In genomic region chr15:26717952-26718351, GRCm38 (mm10) we compare ENCODE assay signal across 10 mouse cellular contexts.
DNase-seq lines count a peak whose midpoint lies in the region; ATAC-seq and TF ChIP-seq lines count a peak whose summit lies in the region.
"Had no signal": no experiment of that assay in that cellular context is flagged by ENCODE, and none has a peak within 500 bp of the region (broad histone marks: within the 10 kb centered on the region; RNA-seq: fewer than 3 reads in every experiment).

No protein-coding gene starts in this region.

- H3K27me3 ChIP-seq in intestine, embryonic 15.5 days (replicated peaks): no peaks in the 10 kb centered on the region
- no peaks in the 10 kb centered on the region for H3K27me3 ChIP-seq in intestine, embryonic 16.5 days (replicated peaks; ENCODE audit: control insufficient read depth, insufficient read depth, low read length)
- no peaks in the 10 kb centered on the region for H3K27me3 ChIP-seq in embryonic facial prominence, embryonic 12.5 days
- no peaks in the 10 kb centered on the region for H3K27me3 ChIP-seq in limb, embryonic 14.5 days (ENCODE audit: control insufficient read depth, insufficient read depth, low read length)
- no peaks in the 10 kb centered on the region for H3K27me3 ChIP-seq in liver, embryonic 12.5 days (replicated peaks)

- peak; percentile 80 for DNase-seq in adrenal gland, adult 2 months
- no peak for DNase-seq in limb, embryonic 14.5 days (ENCODE audit: low spot score)
- no peak for DNase-seq in cerebellum, postnatal 4 days (ENCODE audit: low spot score in 2 of 2)
- DNase-seq: kidney, adult 18-20 months; thymus, postnatal 25 days had no signal

- WGBS in intestine, embryonic 15.5 days: 37% methylated on average over 7 of the region's 7 CpGs
- WGBS in intestine, embryonic 16.5 days: 48% methylated on average over 7 of the region's 7 CpGs
- WGBS in embryonic facial prominence, embryonic 12.5 days: 42% methylated on average over 7 of the region's 7 CpGs
- 17% methylated on average over 7 of the region's 7 CpGs for WGBS in limb, embryonic 14.5 days
- WGBS in liver, embryonic 12.5 days (ENCODE audit: insufficient replicate concordance): 35% methylated on average over 7 of the region's 7 CpGs

- no peak overlapping the region for H3K9ac ChIP-seq in intestine, embryonic 15.5 days
- H3K9ac ChIP-seq in intestine, embryonic 16.5 days (ENCODE audit: low read depth, low read length): no peak overlapping the region
- no peak overlapping the region for H3K9ac ChIP-seq in embryonic facial prominence, embryonic 12.5 days
- H3K9ac ChIP-seq in limb, embryonic 14.5 days (ENCODE audit: low read depth, low read length, severe bottlenecking): no peak overlapping the region
- no peak overlapping the region for H3K9ac ChIP-seq in liver, embryonic 12.5 days

- peaks cover 7% of the 10 kb centered on the region for H3K4me1 ChIP-seq in intestine, embryonic 15.5 days (replicated peaks)
- H3K4me1 ChIP-seq in intestine, embryonic 16.5 days (ENCODE audit: control insufficient read depth, insufficient read depth, low read length): peaks cover 6% of the 10 kb centered on the region; the same call in 1 of the 2 replicates
- peaks cover 24% of the 10 kb centered on the region for H3K4me1 ChIP-seq in embryonic facial prominence, embryonic 12.5 days
- peaks cover 28% of the 10 kb centered on the region for H3K4me1 ChIP-seq in limb, embryonic 14.5 days (ENCODE audit: control insufficient read depth, insufficient read depth, low read length)
- H3K4me1 ChIP-seq in liver, embryonic 12.5 days: 0 out of 2 replicates have a peak, but pooled peaks cover 4% of the 10 kb centered on the region

- no peak for ATAC-seq in intestine, embryonic 15.5 days
- no peak for ATAC-seq in intestine, embryonic 16.5 days
- ATAC-seq in embryonic facial prominence, embryonic 12.5 days (ENCODE audit: insufficient number of reproducible peaks, insufficient read depth, low FRiP score, low TSS enrichment): no peak
- ATAC-seq in limb, embryonic 14.5 days (ENCODE audit: low FRiP score, low read depth): no peak
- no peak for ATAC-seq in activated CD4-positive, CD25-positive, alpha-beta regulatory T cell, adult 4 months
- no peak for ATAC-seq in liver, embryonic 12.5 days

- H3K4me3 ChIP-seq in intestine, embryonic 15.5 days (replicated peaks): no peak overlapping the region
- no peak overlapping the region for H3K4me3 ChIP-seq in intestine, embryonic 16.5 days (ENCODE audit: low read length)
- no peak overlapping the region for H3K4me3 ChIP-seq in embryonic facial prominence, embryonic 12.5 days
- no peak overlapping the region for H3K4me3 ChIP-seq in limb, embryonic 14.5 days (replicated peaks; ENCODE audit: low read length)
- H3K4me3 ChIP-seq in liver, embryonic 12.5 days: no peak overlapping the region

- H3K27ac ChIP-seq in intestine, embryonic 15.5 days: peak overlapping the region; percentile 13; the same call in 1 of the 2 replicates
- no peak overlapping the region; the same call in 1 of the 2 replicates for H3K27ac ChIP-seq in intestine, embryonic 16.5 days (ENCODE audit: low read length)
- peak overlapping the region; percentile 73 for H3K27ac ChIP-seq in embryonic facial prominence, embryonic 12.5 days
- 0 out of 2 replicates have a peak overlapping the region, but pooled peaks have one; percentile 3 for H3K27ac ChIP-seq in limb, embryonic 14.5 days (replicated peaks; ENCODE audit: low read depth, low read length)
- H3K27ac ChIP-seq in liver, embryonic 12.5 days: no peak overlapping the region

- H3K9me3 ChIP-seq in intestine, embryonic 15.5 days: no peaks in the 10 kb centered on the region
- H3K9me3 ChIP-seq in intestine, embryonic 16.5 days (ENCODE audit: control insufficient read depth, low read length): no peaks in the 10 kb centered on the region
- H3K9me3 ChIP-seq in embryonic facial prominence, embryonic 12.5 days: no peaks in the 10 kb centered on the region
- no peaks in the 10 kb centered on the region for H3K9me3 ChIP-seq in limb, embryonic 14.5 days (ENCODE audit: control insufficient read depth, low read length)
- H3K9me3 ChIP-seq in liver, embryonic 12.5 days (replicated peaks): no peaks in the 10 kb centered on the region

- TF ChIP-seq POLR2A in limb, embryonic 14.5 days (IDR thresholded peaks at IDR 0.05; ENCODE audit: borderline replicate concordance, extremely low read depth, insufficient read depth, insufficient read length): no peak

- H3K4me2 ChIP-seq in intestine, embryonic 15.5 days (replicated peaks): no peak overlapping the region
- no peak overlapping the region for H3K4me2 ChIP-seq in intestine, embryonic 16.5 days (ENCODE audit: low read depth, low read length)
- no peak overlapping the region for H3K4me2 ChIP-seq in embryonic facial prominence, embryonic 12.5 days (replicated peaks)
- 0 out of 2 replicates have a peak overlapping the region, but pooled peaks have one; percentile 7 for H3K4me2 ChIP-seq in limb, embryonic 14.5 days (replicated peaks; ENCODE audit: low read depth, low read length, severe bottlenecking)
- H3K4me2 ChIP-seq in liver, embryonic 12.5 days: no peak overlapping the region

- no peaks in the 10 kb centered on the region for H3K36me3 ChIP-seq in intestine, embryonic 15.5 days
- H3K36me3 ChIP-seq in intestine, embryonic 16.5 days (ENCODE audit: control insufficient read depth, insufficient read depth, low read length): no peaks in the 10 kb centered on the region
- no peaks in the 10 kb centered on the region for H3K36me3 ChIP-seq in embryonic facial prominence, embryonic 12.5 days
- no peaks in the 10 kb centered on the region for H3K36me3 ChIP-seq in limb, embryonic 14.5 days (ENCODE audit: control insufficient read depth, insufficient read depth, low read length)
- H3K36me3 ChIP-seq in liver, embryonic 12.5 days: no peaks in the 10 kb centered on the region

Comparison
In these comparisons a context has a peak if more than half of its experiments do, and no peak if none do; other contexts are left out.
1. H3K27ac ChIP-seq: peak in intestine, embryonic 15.5 days (single experiment), embryonic facial prominence, embryonic 12.5 days (single experiment) and limb, embryonic 14.5 days (single experiment); none in intestine, embryonic 16.5 days (single experiment) and liver, embryonic 12.5 days (single experiment).